In the genomic region with DNA sequence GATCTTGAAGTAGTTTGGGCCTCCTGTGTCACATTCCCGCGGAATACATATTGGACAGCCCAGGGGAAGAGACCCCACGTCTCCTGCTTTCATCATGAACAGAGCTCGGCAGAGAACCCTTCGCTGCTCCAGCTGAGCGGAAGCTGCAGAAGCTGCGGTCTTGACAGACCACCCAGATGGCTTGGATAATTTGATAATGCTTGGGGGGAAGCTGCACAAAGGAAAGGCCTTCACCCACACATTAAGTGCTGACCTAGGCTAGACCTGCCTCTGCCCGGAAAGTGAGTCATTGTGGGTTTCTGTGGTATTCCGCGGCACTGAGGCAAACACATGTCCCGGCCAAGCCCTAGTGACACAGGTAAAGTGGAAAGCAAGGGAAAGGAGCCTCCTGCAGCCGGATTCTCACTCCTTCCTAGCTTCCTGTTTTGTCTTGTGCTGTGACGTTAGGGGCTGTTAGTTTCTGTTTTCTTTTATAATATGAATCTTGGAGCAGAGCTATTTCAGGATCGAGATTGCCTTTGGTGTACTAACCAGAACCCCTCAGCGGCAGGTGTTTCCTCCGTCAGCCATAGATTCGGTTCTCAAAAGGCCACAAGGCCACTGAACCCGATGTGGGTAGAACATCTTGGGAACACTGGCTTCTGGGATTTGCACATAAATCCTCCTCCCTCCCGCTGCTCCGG, we compare ENCODE assay signal across 8 mouse cellular contexts. TPM values are rescaled to one million over a fixed set of nuclear protein-coding genes. Genes with fewer than 3 reads are reported as not detected.
DNase-seq lines count a peak whose midpoint lies in the region; ATAC-seq and TF ChIP-seq lines count a peak whose summit lies in the region.

No protein-coding gene starts in this region.

- no peaks in the 10 kb centered on the region for H3K9me3 ChIP-seq in hindbrain, embryonic 11.5 days (ENCODE audit: control insufficient read depth, low read length)
- no peaks in the 10 kb centered on the region for H3K9me3 ChIP-seq in hindbrain, embryonic 13.5 days
- H3K9me3 ChIP-seq in G1E (replicated peaks): no peaks in the 10 kb centered on the region
- no peaks in the 10 kb centered on the region for H3K9me3 ChIP-seq in heart, postnatal 0 days (replicated peaks; ENCODE audit: control insufficient read depth, low read length)
- H3K9me3 ChIP-seq in forebrain, embryonic 11.5 days (ENCODE audit: control insufficient read depth, low read length): no peaks in the 10 kb centered on the region

- no peak overlapping the region for H3K4me3 ChIP-seq in hindbrain, embryonic 11.5 days (ENCODE audit: low read depth, low read length)
- no peak overlapping the region for H3K4me3 ChIP-seq in hindbrain, embryonic 13.5 days
- no peak overlapping the region for H3K4me3 ChIP-seq in G1E (ENCODE audit: low read depth, low read length)
- H3K4me3 ChIP-seq in heart, postnatal 0 days (ENCODE audit: low read depth, low read length): peak overlapping the region; percentile 9; the same call in 1 of the 2 replicates
- no peak overlapping the region for H3K4me3 ChIP-seq in forebrain, embryonic 11.5 days (ENCODE audit: low read depth, low read length)

- ATAC-seq in hindbrain, embryonic 11.5 days (ENCODE audit: low FRiP score): no peak
- ATAC-seq in hindbrain, embryonic 13.5 days (ENCODE audit: low FRiP score): no peak
- no peak for ATAC-seq in G1E (ENCODE audit: extremely low read depth, insufficient number of reproducible peaks, low FRiP score, poor library complexity, severe bottlenecking)
- no peak for ATAC-seq in heart, postnatal 0 days (ENCODE audit: insufficient read depth, low read depth)
- ATAC-seq in forebrain, embryonic 11.5 days (replicated peaks; ENCODE audit: low FRiP score): no peak

- no peak for TF ChIP-seq EP300 in heart, postnatal 0 days (IDR thresholded peaks at IDR 0.05; ENCODE audit: low read depth)

- H3K27ac ChIP-seq in hindbrain, embryonic 11.5 days (ENCODE audit: low read depth, low read length): no peak overlapping the region
- no peak overlapping the region for H3K27ac ChIP-seq in hindbrain, embryonic 13.5 days
- peak overlapping the region; percentile 39; the same call in 1 of the 2 replicates for H3K27ac ChIP-seq in heart, postnatal 0 days (ENCODE audit: low read depth)
- H3K27ac ChIP-seq in forebrain, embryonic 11.5 days (ENCODE audit: low read depth, low read length): no peak overlapping the region

- no peaks in the 10 kb centered on the region for H3K36me3 ChIP-seq in hindbrain, embryonic 11.5 days (ENCODE audit: control insufficient read depth, insufficient read depth, low read length)
- H3K36me3 ChIP-seq in hindbrain, embryonic 13.5 days: no peaks in the 10 kb centered on the region
- H3K36me3 ChIP-seq in G1E (replicated peaks): no peaks in the 10 kb centered on the region
- H3K36me3 ChIP-seq in heart, postnatal 0 days (replicated peaks; ENCODE audit: control insufficient read depth, insufficient read depth, low read length): no peaks in the 10 kb centered on the region
- H3K36me3 ChIP-seq in forebrain, embryonic 11.5 days (ENCODE audit: control insufficient read depth, insufficient read depth, low read length): no peaks in the 10 kb centered on the region

- no peaks in the 10 kb centered on the region for H3K4me1 ChIP-seq in hindbrain, embryonic 11.5 days (replicated peaks; ENCODE audit: control insufficient read depth, insufficient read depth, low read length)
- H3K4me1 ChIP-seq in hindbrain, embryonic 13.5 days (replicated peaks): peaks cover 6% of the 10 kb centered on the region; the same call in 1 of the 2 replicates
- H3K4me1 ChIP-seq in G1E (ENCODE audit: insufficient read depth, low read depth, low read length): peaks cover 14% of the 10 kb centered on the region
- no peaks in the 10 kb centered on the region for H3K4me1 ChIP-seq in heart, postnatal 0 days (ENCODE audit: control insufficient read depth, insufficient read depth)
- H3K4me1 ChIP-seq in forebrain, embryonic 11.5 days (replicated peaks; ENCODE audit: control insufficient read depth, insufficient read depth, low read length): 0 out of 2 replicates have a peak, but pooled peaks cover 2% of the 10 kb centered on the region

- no peak for TF ChIP-seq CTCF in G1E (IDR thresholded peaks at IDR 0.05; ENCODE audit: low read depth, low read length)
- TF ChIP-seq CTCF in heart, postnatal 0 days (IDR thresholded peaks at IDR 0.05; ENCODE audit: low read depth): no peak

- 64% methylated on average over 20 of the region's 20 CpGs for WGBS in hindbrain, embryonic 11.5 days
- 68% methylated on average over 20 of the region's 20 CpGs for WGBS in hindbrain, embryonic 13.5 days
- 64% methylated on average over 20 of the region's 20 CpGs for WGBS in heart, postnatal 0 days
- WGBS in forebrain, embryonic 11.5 days: 72% methylated on average over 20 of the region's 20 CpGs

- H3K27me3 ChIP-seq in hindbrain, embryonic 11.5 days (ENCODE audit: control insufficient read depth, insufficient read depth, low read length): no peaks in the 10 kb centered on the region
- H3K27me3 ChIP-seq in hindbrain, embryonic 13.5 days: no peaks in the 10 kb centered on the region
- peaks cover 16% of the 10 kb centered on the region for H3K27me3 ChIP-seq in G1E (ENCODE audit: insufficient read depth, low read length)
- no peaks in the 10 kb centered on the region for H3K27me3 ChIP-seq in heart, postnatal 0 days (ENCODE audit: control insufficient read depth, insufficient read depth, low read length)
- H3K27me3 ChIP-seq in forebrain, embryonic 11.5 days (ENCODE audit: control insufficient read depth, insufficient read depth, low read length): no peaks in the 10 kb centered on the region

- no peak overlapping the region for H3K9ac ChIP-seq in hindbrain, embryonic 11.5 days (ENCODE audit: low read depth, low read length)
- no peak overlapping the region for H3K9ac ChIP-seq in hindbrain, embryonic 13.5 days
- no peak overlapping the region for H3K9ac ChIP-seq in heart, postnatal 0 days (replicated peaks; ENCODE audit: low read depth, low read length)
- H3K9ac ChIP-seq in forebrain, embryonic 11.5 days (ENCODE audit: low read length): no peak overlapping the region

- DNase-seq in hindbrain, embryonic 11.5 days (ENCODE audit: low spot score): peak; percentile 30
- DNase-seq in G1E (ENCODE audit: low spot score): peak; percentile 6
- DNase-seq in heart, postnatal 0 days (ENCODE audit: low spot score): no peak
- peak; percentile 23 to 39 for DNase-seq in monocyte, adult 2 months (ENCODE audit: low read depth in 1 of 2, low spot score in 2 of 2)
- no peak for DNase-seq in right cerebral cortex, postnatal 4 days
- no peak for DNase-seq in layer of hippocampus, adult 8-10 months (ENCODE audit: low spot score in 2 of 2)
- no peak for DNase-seq in forebrain, embryonic 11.5 days (ENCODE audit: low spot score)

- no peak overlapping the region for H3K4me2 ChIP-seq in hindbrain, embryonic 11.5 days (replicated peaks; ENCODE audit: low read depth, low read length)
- H3K4me2 ChIP-seq in hindbrain, embryonic 13.5 days: no peak overlapping the region
- peak overlapping the region; percentile 36; the same call in 1 of the 2 replicates for H3K4me2 ChIP-seq in heart, postnatal 0 days (ENCODE audit: low read depth, low read length)
- H3K4me2 ChIP-seq in forebrain, embryonic 11.5 days (ENCODE audit: low read depth, low read length, severe bottlenecking): no peak overlapping the region

RNA-seq across cellular contexts. Expression of gene Skil, which starts 33.6 kb away (rescaled TPM):
- 57.9 and 71.1 TPM in 2 replicates for polyA plus RNA-seq in hindbrain, embryonic 11.5 days (2014; fragmentation: Nextera tagmentation; extraction: Ambion mirVana)
- 33.5 and 34.4 TPM in 2 replicates for polyA plus RNA-seq in hindbrain, embryonic 13.5 days (2015; fragmentation: Nextera tagmentation; extraction: Ambion mirVana)
- total RNA-seq in G1E (2014; fragmentation: Nextera tagmentation): 19.5 and 25.8 TPM in 2 replicates
- 20.0 and 27.1 TPM in 2 replicates for total RNA-seq in G1E (2017)
- polyA plus RNA-seq in G1E (2012): 0.70 and 1.3 TPM in 2 replicates
- total RNA-seq in heart, postnatal 0 days (2014; rRNA removed; ENCODE audit: low replicate concordance): 13.1 and 17.9 TPM in 2 replicates
- 10.7 and 10.9 TPM in 2 replicates for polyA plus RNA-seq in heart, postnatal 0 days (2015; fragmentation: Nextera tagmentation; extraction: Ambion mirVana)
- 10 to 100 TPM; 60.7 to 74.8 (median 65.5) TPM for total RNA-seq in layer of hippocampus, adult 8-10 months (2022)
- 31.6 and 33.5 TPM in 2 replicates for polyA plus RNA-seq in forebrain, embryonic 11.5 days (2014; fragmentation: Nextera tagmentation; extraction: Ambion mirVana)

Comparison
In these comparisons a context has a peak if more than half of its experiments do, and no peak if none do; other contexts are left out.
1. DNase-seq: peak in hindbrain, embryonic 11.5 days (single experiment), G1E (single experiment) and monocyte, adult 2 months (2 of 2); none in heart, postnatal 0 days (single experiment), right cerebral cortex, postnatal 4 days (single experiment), layer of hippocampus, adult 8-10 months (0 of 2) and forebrain, embryonic 11.5 days (single experiment).